Mouse (Mus musculus) G1E-ER4 (cell line): ENCODE measurements around the gene Slc17a6. TPM values are rescaled to one million over a fixed set of nuclear protein-coding genes. Genes with fewer than 3 reads are reported as not detected.

Experiments used
- GATA1 ChIP-seq: IDR thresholded peaks from one replicate; pipeline ENCODE4 v1.8.0; 2012; ENCODE audit warnings: low read length, inconsistent platforms
- polyA plus RNA-seq: library from polyadenylated mRNA; stranded (reverse); fragments of >175 nt; gene quantifications from 2 replicates; pipeline ENCODE4 v1.2.3, GENCODE M21; 2012

Slc17a6 gene
- polyA plus RNA-seq = not detected in 2 replicates

DNA sequence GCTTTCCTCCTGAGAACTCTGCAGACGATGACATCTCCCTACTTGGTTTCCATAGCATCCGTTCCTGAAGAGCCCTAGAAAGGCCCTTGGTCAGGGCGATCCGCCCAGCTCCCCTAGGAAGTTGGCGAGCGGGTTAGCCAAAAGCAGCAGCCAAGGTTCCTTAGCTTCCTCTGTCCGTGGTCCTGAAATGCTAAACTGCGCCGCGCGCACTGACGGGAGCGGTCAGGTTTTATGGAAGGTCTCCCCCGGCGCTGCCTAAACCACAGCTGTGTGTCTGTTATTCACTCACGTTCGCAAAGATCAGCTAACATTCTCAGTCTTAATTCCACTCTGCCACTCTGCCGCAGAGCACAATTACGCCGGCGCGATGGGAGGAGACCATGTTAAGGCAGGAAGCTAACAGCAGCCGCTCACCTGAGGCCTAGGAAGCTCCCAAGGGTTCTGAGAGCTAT lies at the start of gene Slc17a6:
Slc17a6 (plus strand) TSS at position 313 of the 452 bp plus-strand sequence.
- no peak for TF ChIP-seq GATA1

- TF ChIP-seq GATA1 = no peak
Observed at GRCm38 (mm10) chr7:51600021-51600420, 21.8 kb upstream of the Slc17a6 start.

DNA sequence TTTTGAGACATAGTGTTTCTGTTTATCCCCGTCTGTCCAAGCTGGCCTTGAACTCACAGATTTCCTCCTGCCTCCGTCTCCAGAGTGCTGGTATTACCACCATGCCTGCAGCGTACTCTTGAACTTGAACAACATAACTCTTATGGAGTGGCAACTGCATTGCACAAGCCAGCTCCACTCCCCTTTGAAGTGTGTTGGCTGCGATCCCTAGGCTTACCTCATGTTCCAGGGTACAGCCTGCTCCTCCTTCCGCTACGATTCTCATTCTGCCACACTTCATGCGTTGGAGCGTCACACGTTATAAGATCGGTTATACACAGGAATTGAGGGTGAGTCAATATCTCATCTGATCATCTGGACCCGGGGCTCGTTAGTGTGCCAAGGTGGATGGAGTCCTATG lies 18.1 kb upstream of the Slc17a6 start:
- TF ChIP-seq GATA1 = no peak

DNA sequence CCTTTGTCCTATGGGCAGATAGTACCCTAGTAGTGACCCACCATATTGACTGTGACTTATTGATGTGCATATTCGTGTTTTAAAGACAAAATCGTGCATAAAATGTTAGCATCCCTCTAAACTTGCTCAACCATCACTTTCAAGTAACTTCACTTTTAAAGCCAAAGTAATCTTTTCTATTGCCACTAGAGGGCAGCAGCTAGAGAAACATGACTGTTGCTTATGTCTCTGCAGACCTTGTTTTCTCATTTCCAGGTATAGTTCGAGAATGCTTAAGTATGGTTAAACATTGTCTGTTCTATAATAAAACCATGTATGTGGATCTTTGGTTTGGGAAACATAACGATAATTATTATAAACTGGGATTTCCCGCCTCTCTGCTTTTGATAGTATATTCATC lies 7.4 kb upstream of the Slc17a6 start:
- no peak for TF ChIP-seq GATA1

- no peak for TF ChIP-seq GATA1
Observed at GRCm38 (mm10) chr7:51617941-51618340, 3.9 kb upstream of the Slc17a6 start.

DNA sequence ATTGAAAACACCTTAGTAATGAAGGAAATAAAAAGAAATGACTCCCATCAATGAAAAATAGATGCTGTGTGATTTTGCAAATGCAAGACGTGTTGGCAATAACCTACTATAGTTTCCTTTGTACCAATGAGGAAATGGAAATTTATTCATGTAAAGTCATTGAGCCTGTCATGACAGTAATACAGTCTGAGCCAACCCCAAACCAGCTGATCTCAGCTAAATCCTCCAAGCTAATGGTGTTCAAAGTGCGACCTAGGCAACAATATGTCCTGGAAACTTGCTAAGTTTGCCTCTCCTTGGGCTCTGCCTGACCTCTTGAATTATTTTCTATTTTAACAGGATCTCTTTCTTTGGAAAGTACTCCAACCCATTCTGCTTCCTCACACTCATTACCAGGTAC lies 3.4 kb upstream of the Slc17a6 start:
- no peak for TF ChIP-seq GATA1

DNA sequence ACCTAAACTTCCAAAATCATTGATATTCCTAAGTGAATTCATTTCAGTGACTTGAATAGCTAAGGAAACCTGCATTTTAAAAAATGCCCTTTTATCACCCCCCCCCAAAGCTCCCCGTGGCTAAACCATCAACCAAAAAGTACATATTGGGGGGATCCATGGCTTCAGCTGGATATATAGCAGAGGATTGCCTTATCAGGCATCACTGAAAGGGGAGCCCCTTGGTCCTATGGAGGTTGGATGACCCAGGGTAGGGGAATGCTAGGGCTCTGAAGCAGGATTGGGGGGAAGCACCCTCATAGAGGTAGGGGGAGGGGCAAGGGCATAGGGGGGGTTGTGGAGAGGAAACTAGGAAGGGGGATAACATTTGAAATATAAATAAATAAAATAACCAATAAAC lies 1.8 kb upstream of the Slc17a6 start:
- TF ChIP-seq GATA1 = no peak

- no peak for TF ChIP-seq GATA1
Observed at GRCm38 (mm10) chr7:51622196-51622595, 390 bp downstream of the Slc17a6 start.

DNA sequence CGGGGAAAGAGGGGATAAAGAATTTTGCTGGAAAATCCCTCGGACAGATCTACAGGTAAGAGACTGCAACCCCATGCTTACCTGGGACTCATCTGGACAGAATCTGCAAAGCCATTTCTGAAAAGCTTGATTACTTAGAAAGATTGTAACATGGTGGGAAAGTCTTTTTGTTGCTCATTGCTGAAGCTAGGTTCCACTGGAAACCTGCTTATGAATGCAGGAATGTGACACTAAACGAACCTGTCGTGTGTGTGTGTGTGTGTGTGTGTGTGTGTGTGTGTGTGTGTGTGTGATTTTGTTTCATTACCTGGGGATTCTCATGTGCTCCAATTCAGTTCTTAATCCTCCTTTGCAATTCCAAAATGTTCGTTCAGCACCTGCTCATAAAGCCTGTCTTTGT lies 860 bp downstream of the Slc17a6 start:
- TF ChIP-seq GATA1 = no peak

- no peak for TF ChIP-seq GATA1
Observed at GRCm38 (mm10) chr7:51624336-51624897, 2.6 kb downstream of the Slc17a6 start.

GRCm38 (mm10) chr7:51625161-51625560 lies 3.4 kb downstream of the Slc17a6 start:
- no peak for TF ChIP-seq GATA1

GRCm38 (mm10) chr7:51625591-51626255 lies 3.9 kb downstream of the Slc17a6 start:
- TF ChIP-seq GATA1 = no peak

GRCm38 (mm10) chr7:51626451-51627000 lies 4.7 kb downstream of the Slc17a6 start:
- no peak for TF ChIP-seq GATA1

DNA sequence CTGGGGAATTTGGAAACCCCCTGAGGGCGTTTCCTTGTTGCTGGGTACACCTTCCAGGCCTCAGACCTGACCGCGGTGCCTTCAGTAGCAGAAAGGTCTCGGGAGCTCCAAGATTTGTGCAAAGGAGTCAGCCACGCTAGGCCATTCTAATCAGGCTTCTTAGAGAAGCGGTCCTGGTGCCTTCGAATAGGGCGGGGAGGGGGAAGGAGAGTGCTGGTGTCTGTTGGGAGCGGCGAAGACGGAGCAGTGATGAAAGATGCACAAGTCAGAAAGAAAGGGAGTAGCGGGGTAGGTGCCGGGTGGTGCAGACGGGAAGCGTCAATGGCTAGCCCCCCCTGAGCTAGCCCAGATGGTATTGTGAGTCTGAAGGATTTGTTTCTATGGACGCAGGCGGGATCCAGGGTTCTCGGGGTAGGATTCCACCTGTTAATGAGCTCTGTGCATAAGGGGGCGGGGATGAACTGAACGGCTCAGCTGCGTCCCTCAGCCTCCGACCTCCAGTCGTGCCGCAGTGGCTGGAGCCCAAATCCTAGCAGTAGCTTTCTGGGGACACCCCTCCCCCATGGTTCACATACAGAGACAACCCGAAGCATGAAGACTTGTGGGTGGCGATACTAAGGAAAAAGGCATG lies 5.3 kb downstream of the Slc17a6 start:
- no peak for TF ChIP-seq GATA1

DNA sequence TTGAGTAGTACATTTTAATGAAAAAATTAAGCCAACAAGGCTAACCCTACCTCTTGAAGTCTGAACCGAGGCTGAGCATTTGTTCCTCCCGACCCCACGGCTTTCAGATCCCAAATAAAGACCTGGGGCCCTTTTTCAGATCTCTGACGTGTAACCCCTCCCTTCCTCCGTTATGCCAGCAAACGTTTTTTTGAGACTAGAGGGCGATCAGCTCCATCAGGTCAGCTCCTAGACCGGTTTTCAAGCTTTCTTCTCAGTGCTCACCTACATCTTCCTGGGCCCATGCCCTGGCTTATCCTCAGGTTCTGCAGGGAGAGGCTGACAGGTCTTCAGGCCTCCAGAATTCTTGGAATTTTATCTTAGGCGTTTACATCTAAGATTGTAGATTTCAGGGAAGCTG lies 5.9 kb downstream of the Slc17a6 start:
- TF ChIP-seq GATA1 = no peak

GRCm38 (mm10) chr7:51628349-51628748 lies 6.5 kb downstream of the Slc17a6 start:
- no peak for TF ChIP-seq GATA1

DNA sequence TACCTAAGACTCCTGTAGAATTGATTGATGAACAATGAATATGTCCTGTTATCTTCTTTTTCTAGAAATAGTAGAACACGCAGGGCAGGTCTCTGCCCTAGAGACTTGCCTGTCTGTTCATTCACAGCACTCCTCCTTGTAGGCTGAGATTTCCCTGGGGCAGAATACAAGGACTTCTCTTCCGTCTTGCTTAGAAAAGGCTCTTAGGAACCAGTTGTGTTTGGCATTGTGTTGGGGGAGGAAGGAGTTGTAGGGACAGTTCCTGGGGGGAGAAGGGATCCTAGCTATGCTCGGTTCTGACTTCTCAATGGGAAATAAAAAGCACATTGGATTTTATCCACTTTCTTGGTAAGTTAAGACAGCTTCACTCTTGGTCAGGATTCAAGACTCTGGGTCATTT lies 7.4 kb downstream of the Slc17a6 start:
- no peak for TF ChIP-seq GATA1
